Mouse (Mus musculus) kidney, postnatal 36 days (tissue): ENCODE data around the gene Slc7a11.

Experiments used
- DNase-seq, 2 experiments: peaks; one replicate each; pipeline ENCODE4 v3.0.0; 2021 to 2022; ENCODE audit warnings: mixed read lengths in 2 of 2

Gene Slc7a11

DNA sequence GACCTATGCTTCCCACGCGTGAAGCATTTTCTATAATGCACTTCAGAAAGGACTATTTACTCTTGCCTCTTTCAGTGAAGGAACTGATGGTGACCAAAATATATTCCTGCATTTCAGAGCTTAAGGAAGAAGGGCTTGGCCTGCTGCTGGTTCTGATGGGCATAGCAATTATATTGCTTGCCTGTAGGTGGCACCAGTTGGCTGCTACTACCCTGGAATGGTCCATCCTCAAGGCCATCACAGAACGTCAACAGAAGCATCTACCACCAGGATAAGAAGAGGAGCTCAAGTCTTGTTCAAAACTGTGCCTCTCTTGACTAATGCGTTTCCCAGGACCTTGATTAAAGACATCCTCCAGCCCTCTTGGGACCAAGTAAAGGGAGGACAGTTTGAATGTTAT lies 139.3 kb downstream of the Slc7a11 start:
- peak; percentile 20 to 61 for DNase-seq

DNA sequence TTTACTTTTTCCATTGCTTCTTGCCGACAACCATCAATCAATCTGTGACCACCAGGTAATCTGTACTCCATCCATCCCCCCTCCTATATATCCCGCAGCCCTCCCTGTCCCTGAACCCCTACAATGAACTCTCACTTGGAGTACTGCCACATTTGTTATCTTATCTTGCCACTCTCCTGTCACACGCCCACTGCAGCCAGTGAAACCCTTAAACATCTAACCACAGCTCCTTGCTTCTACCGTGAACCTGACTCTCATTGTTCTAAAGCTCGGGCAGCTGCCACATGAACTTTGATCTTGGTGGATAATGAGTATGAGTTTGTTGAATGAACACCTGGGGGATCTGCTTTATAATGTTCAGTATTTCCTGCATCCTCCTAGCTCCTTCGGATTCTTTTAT lies 140.8 kb downstream of the Slc7a11 start:
- no peak for DNase-seq

DNA sequence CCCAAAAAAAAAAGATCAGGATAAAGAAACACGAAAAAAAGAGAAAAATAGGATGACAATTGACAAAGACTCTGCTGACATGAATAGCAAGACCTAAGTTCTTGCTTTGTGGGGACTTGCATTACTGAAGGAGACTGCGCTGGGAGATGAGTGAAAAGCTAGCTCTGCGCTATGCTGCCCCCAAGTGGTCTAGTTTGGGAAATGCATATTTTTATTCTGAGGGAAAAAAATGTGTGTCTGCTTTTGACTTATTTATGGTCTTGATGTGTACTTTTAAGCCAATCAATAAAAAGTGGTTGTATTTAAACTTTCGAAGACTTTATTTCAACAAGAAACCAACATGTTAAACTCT lies 142.5 kb downstream of the Slc7a11 start:
- peak; percentile 49 to 72 for DNase-seq

DNA sequence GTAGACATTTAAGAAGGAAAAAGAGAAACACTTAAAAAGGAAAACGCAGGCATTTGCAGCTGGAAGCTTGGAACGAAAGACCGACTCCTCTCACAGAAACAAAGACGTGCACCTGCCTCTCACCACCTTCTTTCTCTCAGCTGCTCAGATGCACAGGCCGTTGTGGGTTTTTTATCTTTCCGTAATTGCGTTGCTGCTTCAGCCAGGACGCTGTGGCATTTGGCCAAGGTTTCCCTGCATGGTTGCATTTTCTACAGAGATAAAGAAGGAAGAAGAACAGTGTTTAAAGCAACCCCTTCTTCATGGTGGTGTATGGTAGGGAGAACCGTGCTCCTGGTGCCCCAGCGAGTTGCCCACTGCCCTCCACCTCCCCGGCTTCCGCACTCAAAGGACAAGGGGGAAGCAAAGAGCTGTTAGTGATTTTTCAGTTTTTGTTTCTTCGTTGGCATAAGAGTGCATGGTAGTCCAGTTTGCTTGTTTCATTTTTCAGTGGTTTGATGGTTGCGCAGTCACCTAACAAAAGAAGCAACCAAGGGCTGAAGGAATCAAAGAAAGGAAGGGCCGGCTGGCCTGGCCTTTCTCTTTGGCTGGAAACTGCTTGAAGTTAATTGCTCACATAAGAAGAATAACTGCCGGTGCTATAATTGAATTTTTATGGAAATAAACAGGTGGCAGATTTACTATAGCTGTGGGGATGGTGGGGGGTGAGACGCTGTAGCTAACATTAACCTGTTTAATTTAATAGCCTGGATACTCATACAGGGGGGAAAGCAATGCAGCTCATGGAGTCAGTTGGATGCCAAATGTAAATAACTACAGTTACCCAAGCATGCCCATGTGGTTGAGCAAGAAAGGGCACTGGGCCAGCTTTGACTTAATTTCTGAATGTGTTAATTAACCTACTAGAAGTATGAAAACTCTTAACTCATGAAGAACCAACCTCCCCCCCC lies 143.1 kb downstream of the Slc7a11 start:
- peak; percentile 46 to 51 for DNase-seq

DNA sequence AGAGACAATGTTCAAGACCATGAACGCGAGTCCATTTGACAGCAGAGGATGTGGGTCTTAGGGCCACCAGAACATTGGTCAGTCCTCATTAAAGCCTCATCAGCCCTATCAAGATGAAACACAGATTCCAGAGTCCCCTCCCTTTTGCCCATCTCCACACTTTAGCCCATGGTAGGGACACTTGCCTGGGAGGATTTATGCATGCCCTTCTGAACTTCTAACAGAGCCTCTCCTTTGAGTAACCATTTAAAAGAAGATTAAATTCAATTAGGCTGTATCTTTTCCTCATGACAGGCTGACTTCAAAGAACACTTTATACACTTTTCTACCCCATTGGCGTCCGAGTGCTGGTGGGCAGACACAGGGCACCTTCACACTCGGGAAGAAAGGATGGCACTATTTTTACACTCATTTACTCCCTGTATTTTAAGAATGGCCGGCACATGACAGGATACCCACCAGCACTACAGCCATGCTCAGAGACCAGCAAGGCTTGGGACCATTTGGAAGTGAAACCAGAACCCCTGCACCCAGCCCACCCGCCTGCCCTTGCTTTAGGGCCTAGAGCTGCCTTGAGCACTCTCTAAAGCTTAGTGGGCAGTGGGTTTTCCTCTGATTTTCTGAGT lies 144.9 kb downstream of the Slc7a11 start:
- DNase-seq: no peak

GRCm38 (mm10) chr3:50296956-50297355 lies 146.5 kb downstream of the Slc7a11 start:
- DNase-seq: no peak

- DNase-seq: no peak
Observed at GRCm38 (mm10) chr3:50275023-50275422, 168.4 kb downstream of the Slc7a11 start.

DNA sequence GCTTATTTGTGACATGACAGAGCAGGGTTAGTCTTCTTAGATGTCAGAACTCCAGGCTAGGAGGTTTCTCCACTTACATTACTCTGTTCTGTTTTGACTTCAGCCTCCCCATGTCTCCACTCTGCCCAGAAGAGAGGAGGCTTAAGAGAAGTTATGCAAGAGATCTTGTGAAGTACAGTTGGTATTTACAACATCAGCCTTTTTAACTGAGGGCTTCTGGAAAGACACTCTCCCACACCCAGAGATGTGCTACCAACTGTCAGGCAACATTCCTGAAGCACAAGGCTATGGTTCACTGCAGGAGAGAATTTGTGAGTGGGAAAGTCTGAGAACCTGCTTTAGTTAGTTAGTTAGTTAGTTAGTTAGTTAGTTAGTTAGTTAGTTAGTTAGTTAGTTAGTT lies 171.2 kb downstream of the Slc7a11 start:
- DNase-seq: no peak

GRCm38 (mm10) chr3:50269680-50270079 lies 173.7 kb downstream of the Slc7a11 start:
- no peak for DNase-seq

GRCm38 (mm10) chr3:50262547-50263087 lies 180.8 kb downstream of the Slc7a11 start:
- no peak for DNase-seq

- DNase-seq: no peak
Observed at GRCm38 (mm10) chr3:50262066-50262465, 181.3 kb downstream of the Slc7a11 start.

GRCm38 (mm10) chr3:50260667-50261066 lies 182.7 kb downstream of the Slc7a11 start:
- no peak for DNase-seq

- DNase-seq: no peak
Observed at GRCm38 (mm10) chr3:50258852-50259251, 184.6 kb downstream of the Slc7a11 start.

DNA sequence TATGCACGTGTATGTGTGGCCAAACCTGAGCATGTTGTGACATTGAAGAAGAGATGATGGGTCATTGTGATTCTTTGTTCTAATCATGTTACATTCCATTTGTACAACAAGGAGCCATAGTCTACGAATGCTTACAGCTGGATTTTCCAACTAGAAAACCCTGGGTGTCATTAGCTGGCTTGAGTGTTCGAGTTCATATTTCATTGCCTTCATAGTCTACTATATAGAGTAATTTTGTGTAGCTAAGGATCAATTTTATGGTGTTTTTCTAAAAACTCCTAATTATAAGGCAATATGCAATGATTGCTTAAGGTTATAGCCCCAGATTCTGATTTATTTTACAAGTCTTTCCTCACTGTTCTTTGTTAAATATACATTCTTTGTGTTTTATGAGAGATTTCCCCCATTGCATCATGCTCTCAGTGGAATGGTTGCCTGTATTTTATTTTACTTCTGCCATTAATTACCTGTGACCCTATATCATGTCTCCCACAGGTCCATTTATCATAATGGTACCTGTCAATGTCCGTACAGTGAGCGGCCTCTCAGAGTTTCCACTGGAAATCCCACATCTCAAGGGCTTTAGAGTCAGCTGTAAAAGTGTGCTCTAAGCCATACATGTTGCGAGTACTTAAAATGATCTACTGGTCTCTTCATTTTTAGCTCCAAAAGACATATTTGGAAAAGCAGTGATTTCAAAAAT lies 193.7 kb downstream of the Slc7a11 start:
- no peak for DNase-seq

- peak; percentile 4 to 5 for DNase-seq
Observed at GRCm38 (mm10) chr3:50235990-50236389, 207.4 kb downstream of the Slc7a11 start.

- DNase-seq: no peak
Observed at GRCm38 (mm10) chr3:50233144-50233543, 210.3 kb downstream of the Slc7a11 start.

GRCm38 (mm10) chr3:50224390-50225114 lies 218.9 kb downstream of the Slc7a11 start:
- no peak for DNase-seq

GRCm38 (mm10) chr3:50220454-50220853 lies 223.0 kb downstream of the Slc7a11 start:
- DNase-seq: no peak

DNA sequence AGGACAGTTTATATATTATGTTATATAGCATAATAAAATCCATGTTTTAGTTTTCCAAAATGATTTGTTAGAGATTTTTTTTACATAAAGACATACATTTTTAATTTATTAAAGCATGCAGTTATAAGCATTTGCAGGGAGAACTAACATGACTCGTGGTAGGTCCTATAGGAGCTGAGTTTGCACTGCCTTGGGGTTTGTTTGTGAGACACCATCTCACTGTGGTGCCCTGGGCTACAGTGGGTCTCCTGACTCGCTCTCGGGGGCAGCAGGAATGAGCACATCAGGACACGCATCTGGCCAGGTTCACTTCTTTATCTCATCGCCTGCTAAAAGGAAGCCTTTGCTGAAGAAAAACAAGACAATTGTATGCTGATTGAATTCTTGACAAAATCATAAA lies 257.0 kb downstream of the Slc7a11 start:
- DNase-seq: no peak

- no peak for DNase-seq
Observed at GRCm38 (mm10) chr3:50185879-50186278, 257.5 kb downstream of the Slc7a11 start.

DNA sequence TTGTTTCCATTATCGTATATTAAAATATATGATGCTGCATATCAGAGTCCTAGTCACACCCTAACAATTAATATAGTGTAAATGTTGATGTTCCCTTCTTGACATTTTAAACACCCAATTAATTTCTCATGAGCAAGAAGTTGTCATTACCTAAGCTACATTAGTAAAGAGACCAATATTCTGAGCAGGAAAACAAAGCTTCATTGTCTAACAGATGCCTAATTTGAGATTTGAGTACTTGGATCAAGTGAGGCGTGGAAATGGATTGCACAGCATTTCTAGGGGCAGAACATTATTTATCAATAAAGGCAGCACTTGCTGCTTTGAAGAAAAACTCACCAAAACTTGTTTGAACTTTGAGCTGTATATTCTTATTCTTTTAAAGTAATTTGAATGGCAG lies 282.7 kb downstream of the Slc7a11 start:
- no peak for DNase-seq

DNA sequence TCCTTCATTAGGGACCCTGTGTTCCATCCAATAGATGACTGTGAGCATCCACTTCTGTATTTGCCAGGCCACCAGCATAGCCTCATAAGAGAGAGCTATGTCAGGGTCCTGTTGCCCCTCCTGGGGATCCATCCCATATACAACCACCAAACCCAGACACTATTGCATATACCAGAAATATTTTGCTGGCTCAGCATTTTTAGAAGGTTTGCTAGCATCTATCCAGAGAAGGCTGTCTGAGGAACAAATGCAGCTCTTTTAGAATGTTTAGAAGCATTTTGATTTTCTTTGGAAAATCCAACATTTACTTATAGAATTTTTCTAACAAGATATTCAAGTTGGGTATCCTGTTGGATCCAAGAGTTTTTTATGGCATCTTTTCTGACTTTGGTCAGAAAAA lies 299.3 kb downstream of the Slc7a11 start:
- no peak for DNase-seq

- no peak for DNase-seq
Observed at GRCm38 (mm10) chr3:50138319-50138718, 305.1 kb downstream of the Slc7a11 start.
